Mouse (Mus musculus) small intestine, adult 2 months (tissue): ENCODE data around the gene Sele.

ENCODE experiments used
- CTCF ChIP-seq: fragments of 200-500 bp; IDR thresholded peaks from 2 replicates; pipeline ENCODE4 v1.5.1; 2012; ENCODE audit warnings: low read depth, mild to moderate bottlenecking, control low read depth, inconsistent platforms, low read length, moderate library complexity, mixed read lengths; ENCODE audit not compliant: insufficient replicate concordance, insufficient read length; ENCODE audit errors: extremely low read depth
- POLR2A ChIP-seq: fragments of 200-500 bp; IDR thresholded peaks from 2 replicates; pipeline ENCODE4 v1.6.1; 2012; ENCODE audit warnings: low read depth, mild to moderate bottlenecking, control low read depth, inconsistent platforms, low read length, moderate library complexity

DNA sequence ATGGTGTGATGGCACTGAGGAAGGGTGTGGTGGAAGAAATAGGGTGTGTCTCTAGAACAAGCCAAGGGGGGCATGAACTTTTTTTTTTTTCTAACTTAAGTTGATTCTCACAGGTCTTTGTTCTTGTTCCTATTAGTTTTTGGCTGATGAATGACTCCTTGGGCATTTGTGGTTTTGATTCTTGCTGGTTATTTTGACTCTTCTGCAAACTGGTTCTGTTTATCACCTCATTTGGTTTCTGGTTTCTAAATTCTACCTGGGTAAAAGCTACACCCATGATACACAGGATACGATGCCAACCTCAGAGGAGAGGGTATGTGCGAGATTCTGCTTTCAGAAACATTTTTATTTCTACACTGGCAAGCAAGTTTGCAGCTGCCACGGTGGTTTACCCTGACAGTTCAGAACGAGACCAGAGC lies 30.3 kb downstream of the Sele start:
- no peak for TF ChIP-seq POLR2A
- no peak for TF ChIP-seq CTCF
